Mouse (Mus musculus): Measurements from ENCODE around the gene Uhmk1. TPM values are rescaled to one million over a fixed set of nuclear protein-coding genes. Genes with fewer than 3 reads are reported as not detected.

Gene Uhmk1
- polyA plus RNA-seq, 1 experiment = 2.8 TPM

DNA sequence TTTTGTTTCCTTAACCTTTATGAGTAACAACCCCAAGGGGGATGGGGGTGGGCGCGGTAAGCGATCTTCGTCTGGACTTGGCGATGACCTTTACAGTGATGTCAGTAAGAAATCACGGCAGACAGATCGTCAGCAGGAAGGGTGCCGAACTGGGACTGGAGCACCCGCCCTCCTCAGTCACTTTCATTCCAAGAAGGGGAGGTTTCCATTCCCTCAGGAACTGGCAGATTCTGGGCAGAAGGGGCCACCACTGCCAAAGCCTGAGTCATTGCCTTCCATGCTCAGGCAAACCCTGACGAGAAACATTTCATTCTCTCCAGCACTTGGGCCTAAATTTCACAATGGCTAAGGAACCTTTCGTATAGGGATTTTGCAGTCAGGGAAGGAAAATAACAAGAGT is 26.6 kb downstream of the Uhmk1 start:
- no peak for TF ChIP-seq GATA1 (IDR thresholded peaks at IDR 0.05; ENCODE audit: low read length)

DNA sequence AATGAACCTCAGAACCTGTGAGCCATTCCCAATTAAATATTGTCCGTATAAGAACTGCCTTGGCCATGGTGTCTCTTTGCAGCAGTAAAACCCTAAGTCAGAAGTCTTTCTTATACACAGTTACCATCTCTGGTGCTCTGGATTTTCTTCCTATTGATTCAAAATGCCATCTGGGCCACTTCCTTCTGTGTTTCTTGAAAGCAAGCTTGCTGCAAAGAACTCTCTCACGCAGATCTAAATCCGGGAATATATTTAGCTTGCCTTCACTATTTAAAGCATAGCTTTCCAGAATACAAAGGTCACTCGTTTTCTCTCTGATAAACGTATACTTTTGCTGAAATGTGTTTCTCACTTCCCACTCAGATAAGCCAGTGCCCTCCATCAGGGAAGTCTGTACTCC is 28.7 kb downstream of the Uhmk1 start:
- no peak for TF ChIP-seq GATA1 (IDR thresholded peaks at IDR 0.05; ENCODE audit: low read length)

DNA sequence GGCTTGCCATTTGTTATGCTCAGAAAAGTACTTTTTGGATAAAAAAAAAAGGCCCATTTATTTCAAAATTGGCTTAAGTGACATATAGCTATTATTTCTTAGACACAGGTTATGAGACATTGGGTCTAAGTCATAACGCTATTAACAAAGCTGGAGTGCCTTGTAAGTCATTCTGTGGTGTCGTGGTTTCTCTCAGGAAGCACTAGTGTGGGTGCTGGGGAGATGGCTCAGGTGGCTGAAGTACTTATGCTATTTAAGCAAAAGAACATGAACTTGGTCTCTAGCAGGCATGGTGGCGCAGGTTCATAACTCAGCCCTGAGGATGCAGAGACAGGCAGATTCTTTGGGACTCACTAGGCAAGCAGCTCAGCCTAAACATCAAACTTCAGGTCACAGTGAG is 30.1 kb downstream of the Uhmk1 start:
- TF ChIP-seq GATA1 (IDR thresholded peaks at IDR 0.05; ENCODE audit: low read length) = no peak

DNA sequence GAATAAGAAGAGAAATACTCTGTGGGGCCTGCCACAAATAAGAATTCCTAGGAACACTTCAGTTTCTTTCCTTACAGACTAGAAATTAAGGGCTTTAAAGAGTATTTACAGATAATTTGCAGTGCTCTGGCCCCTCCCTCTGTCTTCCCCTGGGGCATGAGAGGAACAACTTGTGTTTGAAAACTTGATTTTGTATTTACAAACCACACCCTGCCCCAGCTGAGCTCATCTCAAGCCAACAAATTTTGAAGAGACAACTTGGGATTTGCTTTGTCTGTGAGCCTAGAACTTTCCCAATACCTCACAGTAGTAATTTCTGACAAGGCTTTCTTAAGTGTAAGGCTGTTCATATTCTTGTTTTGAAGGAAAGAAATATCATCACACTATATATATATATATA is 32.5 kb downstream of the Uhmk1 start:
- no peak for TF ChIP-seq GATA1 (IDR thresholded peaks at IDR 0.05; ENCODE audit: low read length)

DNA sequence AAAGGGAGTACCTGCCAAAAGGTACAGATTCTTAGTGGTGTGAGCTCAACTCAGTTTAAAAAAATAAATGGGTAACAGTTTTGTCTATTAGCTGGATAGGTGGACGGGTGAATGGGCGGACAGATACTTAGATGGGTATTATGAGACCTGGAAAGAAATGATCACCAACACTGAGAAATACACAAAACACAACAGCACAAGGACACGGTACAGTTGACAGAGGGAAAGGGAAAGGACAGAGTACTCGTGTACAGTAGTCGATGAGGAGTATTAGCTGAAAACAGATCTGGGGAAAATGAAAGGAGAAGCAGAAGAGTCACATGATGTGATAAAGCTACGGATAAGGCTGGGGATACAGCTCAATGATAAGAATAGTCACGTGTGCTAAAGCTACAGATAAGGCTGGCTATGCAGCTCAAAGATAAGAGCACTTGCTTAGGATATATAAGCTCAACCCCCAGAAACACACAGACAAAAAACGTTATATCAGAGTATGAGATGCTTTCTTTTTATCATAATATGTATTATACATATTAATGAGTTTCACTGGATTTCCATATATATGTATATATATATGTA is 38.4 kb downstream of the Uhmk1 start:
- peak; percentile 93 for TF ChIP-seq GATA1 (IDR thresholded peaks at IDR 0.05; ENCODE audit: low read length)

- no peak for TF ChIP-seq GATA1 (IDR thresholded peaks at IDR 0.05; ENCODE audit: low read length)
Measured at GRCm38 (mm10) chr1:170175848-170176247, 39.3 kb downstream of the Uhmk1 start.

DNA sequence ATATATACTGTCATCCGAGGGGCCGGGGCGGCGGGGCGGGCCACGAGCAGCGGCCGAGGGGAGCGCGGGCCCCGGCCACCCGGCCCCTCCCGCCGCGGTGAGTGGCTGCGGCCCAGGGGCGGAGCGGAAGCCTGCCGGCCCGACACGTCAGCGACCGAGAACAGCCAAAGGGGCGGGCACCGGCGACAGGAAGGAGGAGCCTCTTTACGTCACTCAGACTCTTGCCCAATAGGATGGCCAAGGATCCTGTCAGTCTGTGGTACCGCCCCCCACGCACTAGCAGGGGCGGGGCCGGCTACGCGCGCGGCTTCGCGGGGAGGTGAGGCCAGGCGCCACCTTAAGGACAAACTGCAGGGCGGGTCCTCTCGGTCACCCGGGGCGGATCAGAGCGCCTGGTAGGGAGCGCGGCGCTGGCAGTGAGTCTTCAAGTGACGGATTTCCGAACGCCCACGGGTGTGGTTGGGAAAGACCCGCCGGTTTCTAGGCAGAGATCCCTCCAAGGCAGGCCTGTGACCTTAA is 40.3 kb downstream of the Uhmk1 start, which contains the start of gene Uap1:
TSS of gene Uap1 (minus strand) at position 144 of the 519 bp plus-strand sequence.
- TF ChIP-seq GATA1 (IDR thresholded peaks at IDR 0.05; ENCODE audit: low read length) = no peak

DNA sequence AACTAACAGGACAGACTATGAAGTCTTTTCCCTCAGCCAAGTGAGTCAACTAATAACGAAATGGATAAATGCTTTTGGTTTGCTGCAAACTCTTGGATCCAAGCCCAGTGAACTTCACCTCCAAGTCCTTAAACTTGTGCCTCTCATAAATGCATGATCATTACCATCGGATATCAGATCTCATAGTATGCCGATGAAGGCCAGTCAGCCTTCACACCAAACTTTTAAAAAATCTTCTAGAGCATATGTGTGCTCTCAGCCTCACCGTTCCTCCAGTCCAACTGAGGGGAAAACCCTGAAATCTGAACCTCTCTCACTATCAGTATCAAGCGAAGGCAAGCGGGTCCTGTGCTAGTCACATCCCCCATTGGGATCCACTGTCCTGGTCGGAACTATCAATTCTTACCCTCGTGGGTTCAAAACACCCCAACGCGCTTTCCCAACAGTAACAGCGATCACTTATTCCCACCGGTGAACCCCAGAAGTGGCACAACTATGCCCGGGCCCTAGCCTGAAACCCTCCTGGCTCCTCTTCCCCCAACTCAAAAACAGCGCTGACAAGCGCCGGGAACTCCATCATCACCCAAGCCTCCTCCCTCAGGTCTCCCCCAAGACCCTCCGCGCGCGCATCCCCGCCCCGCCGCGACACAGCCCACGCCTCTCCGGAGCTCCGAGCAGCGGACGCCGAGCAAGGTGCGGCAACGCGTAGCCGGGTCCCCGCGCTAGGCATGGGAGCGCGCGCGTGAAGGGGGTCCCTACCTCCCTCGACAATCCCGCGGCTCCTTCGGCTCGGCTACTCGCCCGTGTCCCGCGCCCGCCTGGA is 41.0 kb downstream of the Uhmk1 start:
- TF ChIP-seq GATA1 (IDR thresholded peaks at IDR 0.05; ENCODE audit: low read length) = no peak

- TF ChIP-seq GATA1 (IDR thresholded peaks at IDR 0.05; ENCODE audit: low read length) = peak; percentile 65
Measured at GRCm38 (mm10) chr1:170167781-170168180, 47.4 kb downstream of the Uhmk1 start.

- TF ChIP-seq GATA1 (IDR thresholded peaks at IDR 0.05; ENCODE audit: low read length) = no peak
Measured at GRCm38 (mm10) chr1:170164913-170165312, 50.3 kb downstream of the Uhmk1 start.

DNA sequence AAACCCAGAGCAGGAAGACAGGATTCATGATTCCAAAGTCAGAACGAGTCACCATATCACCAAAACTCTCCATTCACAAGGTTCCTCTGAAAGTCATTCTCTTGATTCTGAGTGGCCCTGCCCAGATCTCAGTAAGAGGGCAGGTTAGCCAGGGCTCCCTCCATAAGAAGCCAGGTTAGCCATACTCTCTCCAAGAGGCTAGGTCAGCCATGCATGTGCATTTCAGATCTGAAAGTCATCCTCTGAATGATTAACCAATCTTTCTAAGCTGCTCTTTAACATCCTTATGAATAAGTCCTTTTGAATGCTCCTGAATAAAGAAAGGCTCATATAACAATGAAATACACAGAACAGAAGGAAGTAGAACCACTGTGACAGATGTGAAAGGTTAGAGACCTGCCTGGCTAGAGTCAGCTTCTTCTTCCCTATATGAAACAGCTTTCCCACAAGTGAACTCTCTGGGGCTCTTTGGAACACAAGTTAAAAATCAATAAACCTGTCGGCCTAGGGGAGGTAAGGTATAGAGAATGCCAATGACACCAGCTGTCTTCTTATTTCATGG is 51.1 kb downstream of the Uhmk1 start:
- TF ChIP-seq GATA1 (IDR thresholded peaks at IDR 0.05; ENCODE audit: low read length) = no peak

DNA sequence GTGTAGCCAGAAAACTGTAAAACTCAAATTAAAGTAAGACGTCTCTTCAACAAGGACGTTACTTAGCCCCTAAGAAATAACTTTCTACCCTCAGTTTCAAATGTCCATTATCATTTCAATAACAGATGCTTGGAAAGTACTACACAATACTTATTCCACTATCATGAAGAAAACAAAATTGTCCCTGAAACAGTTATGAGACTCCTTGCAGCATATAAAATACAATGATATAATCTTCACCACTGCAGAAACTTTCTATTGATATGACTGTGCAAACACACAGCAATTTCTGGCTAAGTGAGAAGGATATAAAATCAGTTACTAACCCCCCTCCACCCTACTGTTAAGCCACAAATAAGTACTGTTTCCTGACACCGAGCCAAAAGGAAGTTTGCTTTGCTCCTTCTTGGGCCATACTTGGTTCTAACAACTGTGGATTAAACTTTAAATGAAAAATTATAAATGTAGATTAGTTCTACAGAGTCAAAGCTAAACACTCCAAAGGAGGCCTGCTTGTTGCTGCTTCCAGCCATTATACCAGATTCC is 51.7 kb downstream of the Uhmk1 start:
- TF ChIP-seq GATA1 (IDR thresholded peaks at IDR 0.05; ENCODE audit: low read length) = no peak

- no peak for TF ChIP-seq GATA1 (IDR thresholded peaks at IDR 0.05; ENCODE audit: low read length)
Measured at GRCm38 (mm10) chr1:170161852-170162251, 53.3 kb downstream of the Uhmk1 start.

DNA sequence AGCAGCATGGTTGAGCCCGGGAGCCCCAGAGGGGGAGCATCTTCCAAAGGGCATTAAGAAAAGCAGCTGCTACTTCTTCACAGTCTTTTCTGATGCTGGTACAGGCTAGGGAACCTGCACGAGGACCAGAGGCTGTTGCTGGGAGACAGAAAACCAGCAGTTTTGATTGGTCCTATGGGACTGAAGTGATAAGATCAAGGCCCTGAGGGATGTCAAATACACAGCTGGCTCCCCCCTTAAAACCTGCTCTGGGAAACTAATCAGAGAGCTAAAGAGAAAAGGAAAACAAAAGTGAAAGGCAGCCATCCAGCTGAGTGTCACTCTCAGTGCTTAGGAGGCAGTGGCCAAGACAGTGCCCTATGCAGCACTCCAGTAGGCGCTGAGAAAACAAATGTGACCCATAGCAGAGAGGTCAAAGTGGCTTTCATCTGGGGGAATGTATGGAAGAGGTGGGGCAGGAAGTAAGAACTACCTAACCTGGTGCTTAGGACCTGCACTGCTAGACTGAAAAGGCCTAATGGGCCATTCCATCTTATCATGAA is 54.7 kb downstream of the Uhmk1 start:
- TF ChIP-seq GATA1 (IDR thresholded peaks at IDR 0.05; ENCODE audit: low read length) = no peak

- TF ChIP-seq GATA1 (IDR thresholded peaks at IDR 0.05; ENCODE audit: low read length) = no peak
Measured at GRCm38 (mm10) chr1:170159707-170160106, 55.5 kb downstream of the Uhmk1 start.

GRCm38 (mm10) chr1:170155761-170156160 is 59.4 kb downstream of the Uhmk1 start:
- no peak for TF ChIP-seq GATA1 (IDR thresholded peaks at IDR 0.05; ENCODE audit: low read length)

All from G1E-ER4 (cell line).